Mouse (Mus musculus) frontal cortex, postnatal 14 days (tissue): ENCODE measurements around the gene E030018B13Rik.

ENCODE experiments used
- DNase-seq, 2 experiments: peaks; one replicate each; pipeline ENCODE4 v3.0.0; 2022; ENCODE audit warnings: low spot score in 2 of 2

The E030018B13Rik gene

DNA sequence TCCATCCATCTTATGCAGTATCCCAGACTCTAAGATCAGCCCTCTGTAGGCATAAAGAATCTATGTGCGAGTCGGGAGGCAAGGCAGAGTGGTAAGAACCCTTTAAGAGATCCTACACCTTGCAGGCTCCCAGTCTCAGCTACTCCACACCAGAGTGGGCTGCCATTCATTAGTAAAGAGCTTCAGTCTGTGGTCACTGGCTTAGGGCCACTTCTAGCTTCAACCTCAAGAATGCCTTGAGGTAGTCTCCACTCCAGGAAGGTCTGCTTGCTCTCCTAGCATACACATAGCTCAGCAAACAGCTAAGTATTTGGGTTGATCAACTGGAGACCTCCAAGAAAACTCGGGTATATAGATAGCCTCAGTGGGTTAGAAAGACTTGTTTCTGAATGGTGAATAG lies 19.0 kb upstream of the E030018B13Rik start:
- DNase-seq, result no peak

DNA sequence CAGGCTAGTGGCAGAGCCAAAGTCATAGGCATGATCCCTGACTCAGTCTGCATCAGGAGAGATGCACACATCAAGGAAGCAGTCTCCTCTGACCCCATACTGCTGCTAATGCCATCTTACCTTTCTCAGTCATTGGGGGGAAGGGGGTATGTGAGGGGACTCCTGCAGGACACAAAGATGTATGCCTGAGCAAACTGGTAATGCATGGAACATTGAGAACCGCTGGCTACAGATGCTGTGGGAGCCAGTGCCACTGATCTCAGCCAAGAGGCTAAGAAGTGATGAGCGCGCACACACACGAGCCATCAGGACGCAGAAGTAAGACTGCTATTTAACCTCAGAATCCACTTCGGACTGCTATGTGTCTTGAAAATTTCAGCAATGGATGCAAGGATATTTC lies 18.5 kb upstream of the E030018B13Rik start:
- no peak for DNase-seq

DNA sequence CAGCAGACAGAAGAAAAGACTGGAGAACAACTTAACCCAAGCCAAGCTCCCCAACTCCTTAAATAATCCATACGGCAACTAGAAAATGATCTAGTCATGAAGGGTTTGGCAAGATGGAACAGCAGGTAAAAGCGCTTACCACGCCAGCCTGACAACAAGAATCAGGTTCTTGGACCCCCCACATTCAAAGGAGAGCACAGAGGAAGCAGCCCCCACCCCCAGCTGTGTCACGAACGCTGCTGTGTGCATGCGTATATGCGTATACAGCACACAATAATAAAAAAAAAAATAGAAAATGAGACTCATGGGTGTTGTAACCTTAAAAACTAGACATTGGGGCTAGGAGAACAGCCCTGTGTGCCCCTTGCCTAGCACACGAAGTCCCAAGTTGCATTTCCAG lies 16.7 kb upstream of the E030018B13Rik start:
- no peak for DNase-seq

DNA sequence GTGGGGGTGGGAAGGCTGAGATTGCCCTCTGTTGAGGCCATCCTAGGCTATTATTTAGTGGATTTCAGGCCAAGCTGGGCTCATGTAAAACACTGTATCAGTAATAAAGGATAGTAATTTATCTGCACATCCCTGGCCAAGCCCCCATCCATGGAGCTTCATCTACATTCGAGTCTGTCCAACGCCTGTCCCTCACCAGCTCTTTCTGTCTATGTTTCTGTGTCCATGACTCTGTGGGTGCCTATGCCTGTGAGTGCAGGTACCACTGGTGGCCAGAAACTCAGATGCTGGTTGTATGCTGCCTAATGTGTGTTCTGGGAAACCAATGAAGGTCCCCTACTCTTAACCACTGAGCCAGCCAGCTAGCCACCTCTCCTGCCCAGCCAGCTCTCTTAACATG lies 16.2 kb upstream of the E030018B13Rik start:
- DNase-seq, result no peak

DNA sequence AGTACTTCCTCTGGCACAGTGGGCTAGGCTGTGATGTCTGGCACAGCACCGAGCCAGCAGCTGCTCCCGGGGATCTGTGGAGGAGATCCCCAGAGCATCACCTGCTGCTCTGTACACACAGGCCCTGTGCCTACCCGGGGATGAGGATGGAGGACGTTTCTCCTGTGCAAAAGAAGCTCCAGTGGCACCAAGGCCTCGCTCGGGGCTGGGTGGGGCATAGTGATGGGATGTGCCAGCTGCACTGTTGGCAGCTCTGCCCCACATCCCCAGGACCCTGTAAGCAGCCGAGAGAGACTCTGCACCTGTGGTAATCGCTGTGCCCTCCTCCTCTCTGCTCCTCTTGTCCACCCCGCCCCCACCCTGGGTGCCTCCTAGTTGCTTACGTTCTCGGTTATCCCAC lies 15.3 kb upstream of the E030018B13Rik start:
- no peak for DNase-seq

DNA sequence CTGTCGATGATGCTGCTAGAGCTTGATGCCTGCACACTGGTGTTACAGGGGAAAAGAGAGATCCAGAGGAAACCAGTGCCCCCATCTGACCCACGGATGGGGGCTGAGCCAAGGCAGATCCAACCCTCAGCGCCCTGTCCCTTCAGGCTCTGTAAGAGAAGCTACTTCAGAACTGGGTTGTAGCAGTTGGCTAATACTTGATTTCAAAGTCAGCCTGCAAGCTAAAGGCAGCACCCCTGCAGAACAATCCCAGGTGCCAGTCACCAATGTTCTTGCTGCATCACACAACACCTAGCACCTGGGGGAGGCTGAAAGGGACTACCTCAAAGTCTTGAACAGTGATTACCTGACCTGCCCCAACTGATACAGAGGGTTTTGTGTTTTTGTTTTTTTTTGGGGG lies 14.7 kb upstream of the E030018B13Rik start:
- no peak for DNase-seq

DNA sequence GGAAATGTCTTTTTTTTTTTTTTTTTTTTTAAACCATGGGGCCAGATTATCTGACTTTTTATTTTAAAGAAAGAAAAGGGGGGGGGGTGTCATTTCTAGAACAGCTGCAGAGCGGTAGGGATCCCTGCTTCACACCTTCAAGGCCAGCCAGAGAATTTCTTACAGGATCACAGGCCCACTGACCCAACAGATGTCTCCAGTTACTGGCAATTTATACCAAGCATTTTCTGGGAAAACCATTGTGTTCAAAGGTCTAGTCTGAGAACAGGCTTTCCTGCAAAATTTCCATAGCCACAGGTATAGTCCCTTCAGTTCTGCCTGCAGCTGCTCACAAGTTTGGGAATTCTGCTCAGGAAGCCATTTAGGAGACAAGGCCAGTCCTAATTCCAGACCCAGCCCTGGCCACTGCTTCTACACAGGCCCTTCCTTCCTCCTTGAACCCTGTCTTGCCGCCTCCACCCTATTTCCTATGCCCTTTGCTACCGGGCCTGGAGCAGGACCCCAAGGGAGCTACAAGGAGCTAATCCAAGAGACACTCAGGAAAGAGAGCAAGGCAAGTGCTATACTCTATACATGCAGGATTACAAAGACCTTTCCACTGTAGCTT lies 13.9 kb upstream of the E030018B13Rik start:
- DNase-seq, result no peak

DNA sequence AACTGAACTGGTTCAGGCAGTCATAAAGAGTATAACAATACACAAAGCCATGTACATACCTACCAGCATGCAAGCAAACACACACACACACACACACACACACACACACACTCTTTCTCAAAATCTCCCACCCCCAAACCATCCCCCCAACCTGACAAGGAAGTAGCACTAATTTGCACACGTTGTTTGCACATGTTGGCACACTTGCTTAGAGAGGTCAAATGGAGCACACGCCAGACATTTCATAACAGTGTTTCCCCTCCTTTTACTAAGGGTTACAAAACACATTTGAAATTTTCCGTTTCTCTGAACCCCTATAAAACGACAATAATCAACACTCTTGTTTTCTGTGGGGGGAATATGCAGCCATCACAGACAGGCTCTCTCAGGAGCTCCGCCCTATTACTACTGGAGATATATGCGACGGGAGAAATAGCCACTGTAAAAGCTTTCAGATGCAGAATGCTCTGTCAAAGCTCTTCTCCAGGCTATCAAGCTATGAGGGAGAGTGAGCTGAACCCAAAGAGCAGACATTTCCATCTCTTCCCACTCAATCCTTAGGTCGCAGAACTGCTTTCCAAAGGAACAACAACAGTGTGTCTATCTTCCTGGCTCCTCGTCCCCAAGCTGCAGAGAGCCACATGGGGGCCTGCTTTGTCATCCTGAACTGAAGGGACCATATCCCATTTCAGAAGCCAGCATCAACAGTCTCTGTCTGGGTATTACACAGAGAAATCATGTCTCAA lies 12.8 kb upstream of the E030018B13Rik start:
- DNase-seq, result no peak

DNA sequence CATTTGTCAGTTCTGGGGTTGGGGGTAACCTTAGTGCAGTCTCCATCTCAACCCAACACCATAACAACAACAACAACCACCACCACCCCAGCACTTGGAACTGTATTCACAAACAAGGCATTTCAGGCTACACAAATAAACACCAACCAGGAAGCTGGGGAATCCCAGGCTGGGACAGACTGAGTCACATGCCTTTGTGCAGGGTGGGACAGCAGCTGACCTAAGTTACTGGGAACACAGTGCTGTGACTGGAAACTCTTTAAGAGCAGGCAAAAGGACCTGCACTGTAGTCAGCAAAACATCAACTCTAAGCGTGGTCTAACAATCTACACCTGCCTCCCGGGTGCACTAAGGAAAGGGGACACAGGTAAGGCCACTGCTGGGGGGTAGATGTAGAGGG lies 11.5 kb upstream of the E030018B13Rik start:
- no peak for DNase-seq

DNA sequence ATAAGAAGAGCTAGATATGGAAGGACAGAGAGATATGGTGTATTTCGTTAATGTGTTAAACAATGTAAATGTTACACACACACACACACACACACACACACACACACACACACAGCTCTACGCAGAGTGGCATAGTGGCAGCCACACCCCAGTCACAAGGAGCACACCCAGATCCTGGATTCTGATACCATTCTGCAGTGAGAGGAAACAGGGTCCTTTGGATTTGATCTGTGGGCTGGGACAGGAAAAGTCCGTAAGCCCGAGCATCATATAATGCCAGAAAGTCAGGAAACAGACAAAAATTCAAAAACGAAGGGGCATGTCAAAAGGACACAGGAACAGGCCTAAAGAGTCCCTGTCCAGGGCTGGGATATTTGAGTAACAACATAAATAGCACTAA lies 11.0 kb upstream of the E030018B13Rik start:
- no peak for DNase-seq

DNA sequence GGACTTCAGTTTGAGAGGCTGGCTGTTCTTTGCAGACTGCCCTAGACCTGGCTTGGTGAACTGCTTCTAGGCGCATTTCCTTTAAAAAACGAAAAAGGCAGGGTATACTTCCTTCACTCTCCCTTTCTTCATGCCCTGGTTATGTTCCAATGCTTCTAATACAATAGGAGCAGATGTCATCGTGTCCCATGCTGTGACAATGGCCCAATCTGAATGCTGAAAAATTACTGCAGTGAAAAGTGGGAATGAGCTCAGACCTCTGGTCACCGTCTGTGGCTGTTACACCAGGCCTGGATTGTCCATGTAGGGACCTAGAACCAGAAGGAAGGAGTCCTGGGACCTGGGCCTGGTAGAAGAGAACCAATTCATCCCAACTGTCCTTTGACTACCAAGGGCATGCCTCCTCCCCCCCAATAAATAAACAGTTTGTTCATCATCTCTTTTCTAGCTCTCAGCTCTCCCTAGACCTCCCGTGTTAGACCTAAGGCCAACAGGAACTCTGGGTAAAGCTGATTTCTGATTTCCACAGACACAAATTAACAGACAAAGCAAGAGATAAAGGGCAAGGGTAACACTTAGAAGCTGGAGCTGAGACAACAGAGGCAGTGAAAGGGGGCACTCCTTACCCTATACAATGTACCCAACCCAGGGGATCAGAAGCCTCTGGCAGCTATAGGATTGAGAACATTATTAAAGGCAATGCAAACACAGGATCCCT lies 8.7 kb upstream of the E030018B13Rik start:
- DNase-seq, result no peak

DNA sequence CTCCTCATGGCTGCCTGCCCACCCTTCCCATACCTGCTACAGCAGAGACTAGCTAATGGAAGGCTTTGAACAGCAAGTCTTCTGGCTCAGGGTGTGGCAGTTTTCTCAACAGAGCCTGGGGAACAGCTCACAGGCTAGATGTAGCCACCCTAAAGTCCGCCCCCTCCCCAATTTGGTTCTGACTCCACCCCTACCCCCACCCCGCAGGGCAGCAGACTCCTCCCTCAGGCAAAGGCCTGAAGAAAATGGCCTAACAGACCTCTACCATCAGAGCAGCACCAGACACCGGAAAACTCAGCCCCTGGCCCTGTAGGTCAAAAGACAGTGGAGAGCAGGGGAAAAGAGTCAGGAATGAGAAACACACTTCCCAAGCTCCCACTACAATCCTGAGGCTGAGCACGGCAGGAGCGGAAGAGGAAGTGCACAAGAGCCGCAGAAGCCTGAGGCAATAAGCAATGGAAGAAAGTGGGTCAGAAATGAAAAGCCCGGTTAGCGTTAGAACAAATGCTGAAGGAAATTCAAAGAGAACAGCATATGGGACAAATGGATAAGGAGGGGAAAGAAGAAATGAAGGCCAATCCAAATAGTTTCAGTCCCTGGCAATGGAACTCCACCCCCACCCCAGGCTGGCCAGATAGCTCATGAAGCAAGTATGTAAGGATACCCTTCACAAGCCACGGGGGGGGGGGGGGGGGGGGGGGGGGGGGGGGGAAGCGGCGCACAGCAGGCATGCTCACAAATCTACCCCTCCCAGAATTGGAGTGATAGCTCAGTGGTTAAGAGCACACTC lies 8.0 kb upstream of the E030018B13Rik start:
- DNase-seq, result no peak

DNA sequence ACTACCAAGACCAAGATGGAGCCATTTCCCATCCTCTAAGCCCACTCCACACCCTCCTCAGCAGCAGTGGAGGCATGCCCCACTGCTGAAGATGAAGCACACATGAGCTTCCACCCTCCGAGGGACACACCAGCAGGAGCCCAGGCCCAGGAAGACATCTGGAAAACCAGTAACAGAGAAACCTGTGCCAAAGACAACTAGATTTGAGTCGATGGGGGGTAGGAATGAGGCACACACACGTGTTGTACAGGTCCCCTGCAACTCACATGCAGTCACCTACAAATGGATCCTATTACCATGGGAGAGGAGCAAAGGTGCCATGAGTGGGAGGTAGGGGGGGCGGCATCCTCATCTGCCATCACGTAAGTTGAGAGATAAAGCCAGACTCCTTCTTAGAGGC lies 6.4 kb upstream of the E030018B13Rik start:
- DNase-seq, result no peak

DNA sequence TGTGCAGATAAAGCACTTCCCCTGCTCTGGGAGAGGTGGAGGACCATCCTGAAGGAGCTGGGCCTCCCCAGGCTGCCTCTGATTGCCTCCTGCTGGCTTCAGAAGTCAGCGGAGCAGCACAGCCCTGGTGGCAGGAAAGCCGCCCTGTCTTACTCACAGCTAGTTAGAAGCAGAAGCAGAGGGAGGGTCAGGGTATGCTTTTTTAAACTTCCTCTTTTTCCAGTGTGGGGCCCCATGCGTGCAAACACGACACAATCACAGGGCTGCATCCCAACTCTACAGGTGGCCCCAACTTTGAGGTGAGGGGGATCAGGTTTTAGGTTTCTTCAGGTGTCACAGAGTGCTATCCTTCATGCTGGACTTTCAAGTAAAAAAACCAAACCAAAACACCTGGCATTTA lies 5.7 kb upstream of the E030018B13Rik start:
- no peak for DNase-seq

DNA sequence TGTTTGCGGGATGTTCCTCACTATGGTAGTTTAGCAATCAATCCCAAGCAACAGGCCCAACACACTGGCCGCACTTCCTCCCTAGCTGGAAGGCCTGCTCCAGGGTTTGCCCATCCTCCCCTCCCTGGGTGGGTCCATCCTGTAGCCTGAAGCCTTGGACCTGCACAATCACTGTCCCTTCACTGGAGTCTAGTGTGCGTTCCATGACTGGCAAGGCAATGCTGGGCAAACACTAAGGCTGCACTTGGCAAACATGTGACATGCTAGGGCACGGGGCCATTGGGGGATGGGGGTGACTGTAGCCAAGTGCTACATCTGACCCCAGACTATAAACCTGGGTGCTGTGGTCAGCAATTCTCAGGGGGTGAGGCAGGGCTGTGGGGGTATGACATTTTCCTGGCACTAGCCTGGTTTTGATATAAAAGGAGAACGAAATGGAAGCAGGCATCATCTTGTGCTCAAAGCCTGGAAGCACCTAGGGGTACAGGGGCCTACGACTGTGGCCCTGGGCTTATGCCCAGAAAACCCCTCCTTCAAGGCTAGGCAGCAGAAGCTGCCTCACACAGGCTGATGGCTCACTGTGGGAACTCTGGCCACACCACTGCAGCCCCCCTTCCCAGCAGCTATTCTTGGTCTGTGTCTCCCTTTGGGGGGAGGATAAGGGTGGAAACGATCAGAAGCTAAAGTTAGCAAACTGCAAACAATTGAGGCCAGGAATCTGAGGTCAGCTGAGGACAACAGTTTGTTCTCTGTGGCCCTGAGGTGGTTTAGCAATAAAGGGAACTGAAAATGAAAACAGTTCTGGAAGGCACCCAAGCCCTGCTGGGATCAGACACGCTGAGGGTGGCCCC lies 5.0 kb upstream of the E030018B13Rik start:
- no peak for DNase-seq

DNA sequence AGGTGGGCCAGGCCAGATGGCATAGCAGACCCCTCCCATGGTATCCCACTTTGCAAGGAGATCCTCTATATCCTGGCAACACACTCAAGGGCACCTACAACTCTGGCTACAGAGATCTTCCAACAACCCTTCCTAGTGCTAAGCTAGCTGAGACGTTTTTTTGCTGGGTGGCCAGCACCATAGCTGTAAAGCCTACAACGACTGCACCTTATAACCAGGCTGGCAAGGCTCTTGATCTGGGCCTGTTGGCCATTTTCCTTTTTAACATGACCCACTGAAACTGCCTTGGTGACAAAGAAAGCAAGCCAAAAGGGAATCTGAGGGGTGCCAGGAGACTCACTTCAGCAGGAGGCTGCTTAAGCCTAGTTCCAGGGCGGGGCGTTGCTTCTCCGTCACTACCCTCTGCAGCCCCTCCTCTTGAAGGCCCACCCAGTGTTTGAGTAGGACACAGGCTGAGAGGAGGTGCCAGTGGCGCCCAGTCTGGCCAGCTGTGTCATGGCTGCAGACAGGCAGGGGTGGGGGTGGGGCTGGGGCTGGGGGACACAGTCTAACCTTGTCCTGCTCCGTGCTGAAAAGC lies 4.3 kb upstream of the E030018B13Rik start:
- no peak for DNase-seq

DNA sequence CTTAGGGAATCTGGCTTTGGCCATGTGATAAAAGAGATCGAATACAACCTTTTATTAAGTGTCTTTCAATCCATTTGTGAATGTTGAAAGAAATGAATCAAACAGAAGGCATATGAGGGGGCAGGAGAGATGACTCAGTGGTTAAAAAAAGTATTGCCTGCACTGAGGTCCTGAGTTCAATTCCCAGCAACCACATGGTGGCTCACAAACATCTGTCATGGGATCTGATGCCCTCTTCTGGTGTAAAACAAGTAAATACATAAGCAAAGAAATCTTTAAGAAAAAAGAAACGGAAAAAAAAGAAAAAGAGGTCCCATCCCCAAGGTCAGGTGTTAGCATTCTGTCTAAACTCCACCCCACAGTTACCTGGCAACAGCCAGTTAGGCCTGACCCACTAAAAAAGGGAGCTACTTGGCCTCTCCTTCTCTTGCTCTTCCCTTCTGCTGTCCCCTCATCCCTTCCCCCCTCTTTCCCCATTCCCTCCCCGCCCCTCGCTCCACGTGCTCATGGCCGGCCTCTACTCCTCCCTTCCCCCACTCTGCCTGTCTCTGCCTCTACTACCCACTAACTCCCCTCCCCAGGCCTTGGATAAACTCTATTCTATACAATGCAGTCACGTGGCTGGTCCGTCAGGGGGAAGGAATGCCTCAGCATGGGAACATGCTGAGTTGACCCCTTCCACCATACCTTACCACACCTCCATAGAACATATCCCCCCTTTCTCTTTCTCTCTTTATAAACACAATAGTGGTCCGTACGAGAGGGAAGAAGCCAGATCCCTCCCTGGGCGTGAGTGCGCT lies 3.5 kb upstream of the E030018B13Rik start:
- no peak for DNase-seq

DNA sequence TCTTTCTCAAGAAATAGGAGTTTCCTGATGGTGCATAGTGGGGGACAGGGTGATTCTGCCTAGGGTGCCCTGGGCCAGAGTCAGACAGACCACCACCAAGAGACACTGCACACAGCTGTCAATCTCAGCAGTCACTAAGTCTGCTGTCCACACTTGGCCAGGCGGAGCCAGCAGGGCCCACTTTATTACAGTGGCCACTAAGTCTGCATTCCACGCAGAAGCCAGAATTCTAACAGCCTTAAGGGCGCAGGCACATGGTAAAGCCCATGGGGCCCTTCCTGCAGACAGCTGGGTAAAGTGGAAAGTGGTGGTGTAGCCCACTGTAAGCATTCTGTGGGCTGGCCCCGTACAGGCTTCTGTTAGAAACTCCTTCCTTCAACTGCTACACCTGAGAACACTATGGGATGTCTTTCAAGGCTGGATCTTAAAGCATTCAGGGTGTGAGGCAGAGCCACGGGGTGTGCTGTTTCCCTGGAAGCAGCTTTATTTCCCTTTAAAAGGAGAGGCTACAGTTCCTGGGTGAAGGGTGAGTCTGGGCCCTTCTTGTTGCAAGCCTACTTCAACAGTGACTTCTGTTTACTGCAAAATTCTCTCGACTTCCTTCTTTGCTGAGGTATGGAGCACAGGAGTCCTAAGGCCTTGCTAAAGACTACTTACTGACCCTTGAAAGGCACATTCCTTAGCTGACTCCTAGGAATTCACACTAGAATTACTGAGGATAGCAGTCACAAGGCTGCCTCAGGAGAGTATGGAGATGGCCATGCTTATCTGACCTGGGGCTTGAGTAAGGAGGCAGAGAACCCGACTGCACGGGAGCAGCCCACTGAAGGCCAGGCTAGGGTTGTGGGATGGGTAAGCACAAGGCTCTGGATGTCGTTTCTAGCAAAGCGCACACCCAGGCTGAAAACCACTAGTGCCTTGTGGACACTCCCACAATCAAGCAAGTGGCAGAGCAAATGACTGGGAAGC lies 2.6 kb upstream of the E030018B13Rik start:
- no peak for DNase-seq

DNA sequence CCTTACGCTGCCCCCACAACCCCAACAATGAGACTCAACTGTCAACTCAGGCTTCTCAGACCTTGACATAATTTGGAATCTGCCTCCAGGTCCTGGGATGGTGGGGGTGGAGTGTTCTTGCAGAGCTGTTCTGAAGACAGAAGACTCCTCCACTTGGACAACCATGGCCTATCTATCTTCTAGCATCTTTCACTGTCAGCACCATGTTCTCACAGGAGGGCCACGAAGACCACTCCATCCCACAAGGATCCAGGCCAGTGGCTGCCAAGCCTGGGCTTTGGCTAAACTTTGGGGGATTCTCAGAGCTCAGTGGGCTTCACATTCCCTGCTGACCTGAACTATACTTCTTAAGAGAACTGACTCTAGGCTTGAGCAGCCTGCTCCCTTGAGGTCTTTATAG lies 1.8 kb upstream of the E030018B13Rik start:
- no peak for DNase-seq
